Mouse (Mus musculus) forebrain, embryonic 10.5 days (tissue): ENCODE data around the gene Emilin1. TPM values are rescaled to one million over a fixed set of nuclear protein-coding genes. Genes with fewer than 3 reads are reported as not detected.

ENCODE experiments used
- DNase-seq: peaks from one replicate; pipeline ENCODE4 v3.0.0-alpha.2; 2017; ENCODE audit warnings: low spot score; ENCODE audit errors: extremely low spot score
- H3K27ac ChIP-seq: fragments of 300-500 bp; sonication (generic); 2 replicates; pipeline ENCODE4 v1.5.1; 2016; ENCODE audit warnings: mild to moderate bottlenecking
- H3K27me3 ChIP-seq: fragments of 300-500 bp; sonication (generic); 2 replicates; pipeline ENCODE4 v1.6.1; 2016; ENCODE audit warnings: mild to moderate bottlenecking; ENCODE audit not compliant: poor library complexity, severe bottlenecking
- H3K36me3 ChIP-seq: fragments of 300-500 bp; sonication (generic); replicated peaks from 2 replicates; pipeline ENCODE4 v1.6.1; 2016; ENCODE audit warnings: mild to moderate bottlenecking, moderate library complexity
- H3K4me1 ChIP-seq: fragments of 300-500 bp; sonication (generic); 2 replicates; pipeline ENCODE4 v1.6.1; 2016
- H3K4me3 ChIP-seq: fragments of 300-500 bp; sonication (generic); 2 replicates; pipeline ENCODE4 v1.5.1; 2016; ENCODE audit warnings: mild to moderate bottlenecking, moderate library complexity
- H3K9me3 ChIP-seq: fragments of 300-500 bp; sonication (generic); 2 replicates; pipeline ENCODE4 v1.6.1; 2016; ENCODE audit warnings: mild to moderate bottlenecking, moderate library complexity
- WGBS: fragments of 180-500 bp; shearing (Covaris S2); methylation state at CpG from one replicate; pipeline ENCODE4 v1.1.7; 2016; 5-methylcytosine and 5-hydroxymethylcytosine counted together
- polyA plus RNA-seq: library from polyadenylated mRNA; unstranded; fragments of >200 nt; fragmentation: Nextera tagmentation; extraction: Ambion mirVana; gene quantifications from 2 replicates; pipeline ENCODE4 v1.2.1, GENCODE M21; 2016

Emilin1 gene
- polyA plus RNA-seq, 1 experiment from 2014 or later = 78.2 TPM

GRCm38 (mm10) chr5:30910481-30910880 lies 2.7 kb upstream of the Emilin1 start:
- no peak for DNase-seq
- H3K27me3 ChIP-seq = peaks cover 16% of the 10 kb centered on the region
- peaks cover 7% of the 10 kb centered on the region for H3K36me3 ChIP-seq
- H3K4me3 ChIP-seq = no peak overlapping the region
- no peaks in the 10 kb centered on the region for H3K9me3 ChIP-seq
- H3K4me1 ChIP-seq = peaks cover 74% of the 10 kb centered on the region
- 0 out of 2 replicates have a peak overlapping the region, but pooled peaks have one; percentile 37 for H3K27ac ChIP-seq

- Histone ChIP-seq H3K4me1 (peaks cover 76% of the 10 kb centered on the region), H3K27ac (peak overlapping the region; percentile 87), H3K36me3 (peaks cover 4% of the 10 kb centered on the region), H3K4me3 (no peak overlapping the region), H3K9me3 (no peaks in the 10 kb centered on the region), H3K27me3 (peaks cover 16% of the 10 kb centered on the region)
- no peak for DNase-seq
- WGBS = 72% methylated on average over 5 of the region's 5 CpGs
Measured at GRCm38 (mm10) chr5:30912156-30912555, 1.0 kb upstream of the Emilin1 start.

GRCm38 (mm10) chr5:30914101-30914635 lies 966 bp downstream of the Emilin1 start:
- Histone ChIP-seq H3K9me3 (no peaks in the 10 kb centered on the region), H3K36me3 (peaks cover 24% of the 10 kb centered on the region), H3K27me3 (peaks cover 6% of the 10 kb centered on the region), H3K4me3 (peak overlapping the region; percentile 44), H3K4me1 (peaks cover 77% of the 10 kb centered on the region), H3K27ac (peak overlapping the region; percentile 87)
- DNase-seq = no peak
- 68% methylated on average over 7 of the region's 7 CpGs for WGBS

GRCm38 (mm10) chr5:30914849-30915248 lies 1.6 kb downstream of the Emilin1 start:
- Histone ChIP-seq H3K27me3 (no peaks in the 10 kb centered on the region; the same call in 1 of the 2 replicates), H3K4me3 (peak overlapping the region; percentile 44), H3K9me3 (no peaks in the 10 kb centered on the region), H3K27ac (peak overlapping the region; percentile 87), H3K4me1 (peaks cover 78% of the 10 kb centered on the region), H3K36me3 (peaks cover 31% of the 10 kb centered on the region)
- 76% methylated on average over 6 of the region's 6 CpGs for WGBS
- no peak for DNase-seq

GRCm38 (mm10) chr5:30915456-30915855 lies 2.3 kb downstream of the Emilin1 start:
- 66% methylated on average over 9 of the region's 9 CpGs for WGBS
- no peak for DNase-seq
- Histone ChIP-seq H3K36me3 (peaks cover 37% of the 10 kb centered on the region), H3K27ac (peak overlapping the region; percentile 87), H3K9me3 (no peaks in the 10 kb centered on the region), H3K4me3 (peak overlapping the region; percentile 44), H3K27me3 (no peaks in the 10 kb centered on the region; the same call in 1 of the 2 replicates), H3K4me1 (peaks cover 84% of the 10 kb centered on the region)

GRCm38 (mm10) chr5:30915974-30916433 lies 2.8 kb downstream of the Emilin1 start:
- H3K36me3 ChIP-seq = peaks cover 38% of the 10 kb centered on the region
- H3K4me3 ChIP-seq = peak overlapping the region; percentile 44
- H3K9me3 ChIP-seq = no peaks in the 10 kb centered on the region
- H3K27ac ChIP-seq = peak overlapping the region; percentile 87
- no peaks in the 10 kb centered on the region; the same call in 1 of the 2 replicates for H3K27me3 ChIP-seq
- peaks cover 87% of the 10 kb centered on the region for H3K4me1 ChIP-seq
- peak; percentile 84 for DNase-seq
- 6% methylated on average over 7 of the region's 7 CpGs for WGBS

- 94% methylated on average over 9 of the region's 9 CpGs for WGBS
- no peak overlapping the region for H3K4me3 ChIP-seq
- H3K36me3 ChIP-seq = peaks cover 38% of the 10 kb centered on the region
- peaks cover 93% of the 10 kb centered on the region for H3K4me1 ChIP-seq
- no peaks in the 10 kb centered on the region; the same call in 1 of the 2 replicates for H3K27me3 ChIP-seq
- DNase-seq = no peak
- H3K9me3 ChIP-seq = no peaks in the 10 kb centered on the region
- peak overlapping the region; percentile 87 for H3K27ac ChIP-seq
Measured at GRCm38 (mm10) chr5:30916841-30917240, 3.6 kb downstream of the Emilin1 start.

GRCm38 (mm10) chr5:30917348-30917747 lies 4.1 kb downstream of the Emilin1 start:
- peak overlapping the region; percentile 87 for H3K27ac ChIP-seq
- 87% methylated on average over 11 of the region's 11 CpGs for WGBS

GRCm38 (mm10) chr5:30917891-30918670 lies 4.9 kb downstream of the Emilin1 start:
- Histone ChIP-seq H3K4me3 (0 out of 2 replicates have a peak overlapping the region, but pooled peaks have one; percentile 6), H3K27ac (peak overlapping the region; percentile 51), H3K4me1 (peaks cover 93% of the 10 kb centered on the region), H3K9me3 (no peaks in the 10 kb centered on the region), H3K36me3 (peaks cover 38% of the 10 kb centered on the region), H3K27me3 (peaks cover 6% of the 10 kb centered on the region)
- DNase-seq = no peak
- 86% methylated on average over 31 of the region's 31 CpGs for WGBS

More at GRCm38 (mm10) chr5:30917348-30917747, 4.1 kb downstream of the Emilin1 start:
- H3K36me3 ChIP-seq = peaks cover 38% of the 10 kb centered on the region
- H3K4me1 ChIP-seq = peaks cover 93% of the 10 kb centered on the region
- H3K27me3 ChIP-seq = no peaks in the 10 kb centered on the region; the same call in 1 of the 2 replicates
- H3K9me3 ChIP-seq = no peaks in the 10 kb centered on the region
- H3K4me3 ChIP-seq = no peak overlapping the region
- DNase-seq = no peak

- whole genome bisulfite sequencing = 84% methylated on average over 8 of the region's 8 CpGs
- 0 out of 2 replicates have a peak overlapping the region, but pooled peaks have one; percentile 6 for H3K4me3 ChIP-seq
- peak overlapping the region; percentile 51 for H3K27ac ChIP-seq
- peaks cover 38% of the 10 kb centered on the region for H3K36me3 ChIP-seq
- H3K27me3 ChIP-seq = peaks cover 6% of the 10 kb centered on the region
- DNase-seq = no peak
- H3K9me3 ChIP-seq = no peaks in the 10 kb centered on the region
- H3K4me1 ChIP-seq = peaks cover 88% of the 10 kb centered on the region
Measured at GRCm38 (mm10) chr5:30918691-30919090, 5.5 kb downstream of the Emilin1 start.

- Histone ChIP-seq H3K4me1 (peaks cover 74% of the 10 kb centered on the region), H3K27ac (peak overlapping the region; percentile 87; the same call in 1 of the 2 replicates), H3K4me3 (peak overlapping the region; percentile 62; the same call in 1 of the 2 replicates), H3K36me3 (peaks cover 38% of the 10 kb centered on the region), H3K9me3 (no peaks in the 10 kb centered on the region), H3K27me3 (peaks cover 6% of the 10 kb centered on the region)
- no peak for DNase-seq
- WGBS = 76% methylated on average over 11 of the region's 11 CpGs
Measured at GRCm38 (mm10) chr5:30919831-30920614, 6.8 kb downstream of the Emilin1 start.

- peak overlapping the region; percentile 62 for H3K4me3 ChIP-seq
- H3K4me1 ChIP-seq = peaks cover 68% of the 10 kb centered on the region
- H3K27ac ChIP-seq = peak overlapping the region; percentile 87
- H3K36me3 ChIP-seq = peaks cover 38% of the 10 kb centered on the region
- peaks cover 6% of the 10 kb centered on the region for H3K27me3 ChIP-seq
- 70% methylated on average over 19 of the region's 19 CpGs for WGBS
- no peak for DNase-seq
- no peaks in the 10 kb centered on the region for H3K9me3 ChIP-seq
Measured at GRCm38 (mm10) chr5:30920621-30921020, 7.4 kb downstream of the Emilin1 start.
